Mouse (Mus musculus) liver, embryonic 14.5 days (tissue): Measurements from ENCODE around the gene Dexi.

Experiments used
- CTCF ChIP-seq: IDR thresholded peaks from 2 replicates; pipeline ENCODE4 v1.5.1; 2016; ENCODE audit warnings: antibody characterized with exemption, low read depth, control low read depth
- EP300 ChIP-seq: IDR thresholded peaks from 2 replicates; pipeline ENCODE4 v1.6.1; 2016; ENCODE audit warnings: antibody characterized with exemption, low read depth

DNA sequence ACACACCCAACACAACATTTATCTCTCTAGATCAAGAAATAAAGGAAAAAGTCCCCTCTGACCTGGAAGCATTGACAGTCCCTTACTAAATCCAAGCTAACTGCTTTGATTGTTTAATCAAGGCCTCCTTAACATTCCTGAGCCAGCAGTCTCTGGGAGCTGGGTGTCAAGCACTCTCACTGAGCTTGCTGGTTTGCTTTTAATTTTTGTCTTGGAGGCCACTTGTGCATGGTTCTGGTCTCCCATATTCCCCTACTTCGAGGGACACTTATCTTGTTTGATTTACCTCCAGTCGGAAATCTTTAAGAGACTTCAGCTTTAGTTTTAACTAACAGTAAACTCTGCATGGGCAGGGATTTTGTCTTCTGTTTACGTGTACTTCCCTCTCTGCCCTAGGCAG, 67.9 kb downstream of the Dexi start:
- TF ChIP-seq CTCF (no peak), EP300 (no peak)
